Mouse (Mus musculus): ENCODE measurements around the gene Prss57. TPM values are rescaled to one million over a fixed set of nuclear protein-coding genes. Genes with fewer than 3 reads are reported as not detected.
A peak's percentile ranks its signal among the peaks of the same experiment; 100 is the strongest.

Gene Prss57
- polyA plus RNA-seq, 2 experiments = 1.6 to 4.9 TPM

DNA sequence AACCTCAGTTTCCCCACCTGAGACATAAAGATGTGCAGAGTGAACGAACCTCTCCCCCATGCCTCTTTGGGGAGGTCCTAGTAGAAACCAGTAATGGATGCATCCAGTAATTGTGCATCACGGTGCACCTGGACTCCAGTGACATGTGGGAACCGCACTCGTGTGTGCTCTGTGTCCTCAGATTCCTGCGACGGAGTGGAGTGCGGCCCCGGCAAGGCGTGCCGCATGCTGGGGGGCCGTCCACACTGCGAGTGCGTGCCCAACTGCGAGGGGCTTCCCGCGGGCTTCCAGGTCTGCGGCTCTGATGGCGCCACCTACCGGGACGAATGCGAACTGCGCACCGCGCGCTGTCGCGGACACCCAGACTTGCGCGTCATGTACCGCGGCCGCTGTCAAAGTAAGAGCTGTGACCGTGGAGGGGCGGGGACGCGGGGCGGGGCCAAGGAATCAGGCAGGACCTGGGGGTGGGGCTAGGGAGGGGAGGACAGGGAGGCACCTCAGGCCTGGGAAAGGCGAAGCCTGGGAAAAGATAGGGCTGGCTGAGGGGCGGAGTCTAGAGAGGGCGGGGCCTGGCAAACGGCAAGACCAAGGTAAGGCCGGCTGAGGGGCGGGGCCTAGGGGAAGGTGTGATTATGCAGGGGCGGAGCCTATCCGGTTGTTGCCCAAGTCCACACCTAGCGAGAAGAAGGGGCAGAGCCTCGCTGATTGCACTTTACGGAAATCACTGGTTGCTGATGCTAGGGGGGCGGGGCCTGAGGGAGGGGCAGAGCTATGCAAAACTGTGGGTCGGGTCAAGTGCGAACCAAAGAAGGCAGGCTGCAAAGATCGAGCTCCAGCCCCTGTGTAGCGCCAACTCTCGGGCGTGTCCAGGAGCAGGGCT, 10.7 kb downstream of the Prss57 start:
- Histone ChIP-seq H3K9ac (replicated peaks) (no peak overlapping the region), H3K9me3 (ENCODE audit: control insufficient read depth, low read length) (peaks cover 2% of the 10 kb centered on the region), H3K36me3 (replicated peaks; ENCODE audit: control insufficient read depth, insufficient read depth, low read depth) (no peaks in the 10 kb centered on the region), H3K27me3 (ENCODE audit: control insufficient read depth, insufficient read depth, low read length) (peaks cover 38% of the 10 kb centered on the region), H3K4me2 (ENCODE audit: low read depth) (peak overlapping the region; percentile 71), H3K27ac (no peak overlapping the region), H3K4me1 (replicated peaks; ENCODE audit: control insufficient read depth in 2 of 2, insufficient read depth in 2 of 2, low read length in 1 of 2) (peaks cover 7 to 11% of the 10 kb centered on the region in 2 experiments), H3K4me3 (ENCODE audit: insufficient read depth in 1 of 2, low read depth in 2 of 2, low read length in 2 of 2) (peak overlapping the region; percentile 39 to 42)
- TF ChIP-seq EP300 (IDR thresholded peaks at IDR 0.05; ENCODE audit: low read depth) (no peak), CTCF (IDR thresholded peaks at IDR 0.05; ENCODE audit: low read depth) (peak; percentile 88)
- ATAC-seq (ENCODE audit: insufficient read depth) (peak; percentile 84), DNase-seq (ENCODE audit: low read depth in 3 of 3, low spot score in 3 of 3) (peak; percentile 86 to 92 (median 87))
- 1% methylated on average over 55 of the region's 55 CpGs for WGBS (ENCODE audit: insufficient replicate concordance)

DNA sequence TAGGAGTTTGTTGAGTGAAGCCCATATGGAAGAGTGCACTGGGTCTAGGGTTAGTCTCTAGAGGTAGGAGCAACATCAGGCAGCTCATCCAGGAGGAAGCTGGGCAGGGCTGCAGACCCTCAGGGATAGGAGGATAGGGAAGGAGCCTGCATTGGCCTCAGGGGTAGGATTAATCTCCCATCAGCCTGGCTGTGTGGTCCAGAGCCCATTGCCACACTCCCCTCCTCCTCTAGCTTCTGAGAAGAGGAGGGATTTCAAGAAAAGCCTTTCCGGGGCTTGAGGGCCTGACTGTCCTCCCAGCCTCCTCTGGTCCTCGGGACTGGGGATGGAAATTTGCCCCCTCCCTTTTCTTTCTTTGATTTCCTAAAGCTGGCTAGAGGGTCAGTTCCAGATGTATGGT, 11.6 kb downstream of the Prss57 start:
- Histone ChIP-seq H3K4me1 (replicated peaks; ENCODE audit: control insufficient read depth in 2 of 2, insufficient read depth in 2 of 2, low read length in 1 of 2) (peaks cover 7 to 11% of the 10 kb centered on the region in 2 experiments), H3K4me2 (ENCODE audit: low read depth) (no peak overlapping the region; the same call in 1 of the 2 replicates), H3K36me3 (replicated peaks; ENCODE audit: control insufficient read depth, insufficient read depth, low read depth) (no peaks in the 10 kb centered on the region), H3K9ac (replicated peaks) (no peak overlapping the region), H3K4me3 (ENCODE audit: insufficient read depth in 1 of 2, low read depth in 2 of 2, low read length in 2 of 2) (no peak overlapping the region), H3K27me3 (ENCODE audit: control insufficient read depth, insufficient read depth, low read length) (peaks cover 38% of the 10 kb centered on the region), H3K9me3 (ENCODE audit: control insufficient read depth, low read length) (peaks cover 3% of the 10 kb centered on the region), H3K27ac (no peak overlapping the region)
- no peak for DNase-seq (ENCODE audit: low read depth in 3 of 3, low spot score in 3 of 3)
- no peak for ATAC-seq (ENCODE audit: insufficient read depth)
- WGBS (ENCODE audit: insufficient replicate concordance) = 30% methylated on average over 2 of the region's 2 CpGs
- TF ChIP-seq CTCF (IDR thresholded peaks at IDR 0.05; ENCODE audit: low read depth) (no peak), EP300 (IDR thresholded peaks at IDR 0.05; ENCODE audit: low read depth) (no peak)

DNA sequence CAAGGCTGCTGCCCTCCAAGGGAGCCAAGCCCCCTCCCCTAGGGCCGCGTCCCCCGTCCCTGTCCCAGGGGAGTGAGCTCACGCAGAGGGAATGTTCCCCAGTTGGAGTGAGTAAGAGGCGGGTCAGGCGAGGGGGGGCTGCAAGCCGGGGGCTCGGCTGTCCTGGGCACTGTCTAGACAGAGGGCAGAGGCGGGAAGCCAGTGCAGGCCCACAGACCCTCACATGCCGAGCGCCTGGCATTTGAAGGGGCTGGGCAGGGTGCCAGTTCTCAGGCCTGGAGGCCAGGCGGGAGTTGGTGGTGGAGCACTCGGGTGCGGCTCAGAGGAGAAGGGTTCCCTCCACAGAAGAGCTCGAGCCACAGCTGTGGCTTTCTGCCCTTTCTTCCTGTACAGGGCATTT, 12.8 kb downstream of the Prss57 start:
- peaks cover 38% of the 10 kb centered on the region for H3K27me3 ChIP-seq (ENCODE audit: control insufficient read depth, insufficient read depth, low read length)
- peaks cover 3% of the 10 kb centered on the region for H3K9me3 ChIP-seq (ENCODE audit: control insufficient read depth, low read length)
- no peak overlapping the region for H3K27ac ChIP-seq
- peaks cover 7 to 11% of the 10 kb centered on the region in 2 experiments for H3K4me1 ChIP-seq (replicated peaks; ENCODE audit: control insufficient read depth in 2 of 2, insufficient read depth in 2 of 2, low read length in 1 of 2)
- 25% methylated on average over 15 of the region's 15 CpGs for WGBS (ENCODE audit: insufficient replicate concordance)
- DNase-seq (ENCODE audit: low read depth in 3 of 3, low spot score in 3 of 3) = no peak
- TF ChIP-seq CTCF (IDR thresholded peaks at IDR 0.05; ENCODE audit: low read depth) (no peak), EP300 (IDR thresholded peaks at IDR 0.05; ENCODE audit: low read depth) (no peak)
- H3K36me3 ChIP-seq (replicated peaks; ENCODE audit: control insufficient read depth, insufficient read depth, low read depth) = no peaks in the 10 kb centered on the region
- no peak overlapping the region for H3K4me2 ChIP-seq (ENCODE audit: low read depth)
- no peak for ATAC-seq (ENCODE audit: insufficient read depth)
- H3K4me3 ChIP-seq (ENCODE audit: insufficient read depth in 1 of 2, low read depth in 2 of 2, low read length in 2 of 2) = no peak overlapping the region
- H3K9ac ChIP-seq (replicated peaks) = no peak overlapping the region

DNA sequence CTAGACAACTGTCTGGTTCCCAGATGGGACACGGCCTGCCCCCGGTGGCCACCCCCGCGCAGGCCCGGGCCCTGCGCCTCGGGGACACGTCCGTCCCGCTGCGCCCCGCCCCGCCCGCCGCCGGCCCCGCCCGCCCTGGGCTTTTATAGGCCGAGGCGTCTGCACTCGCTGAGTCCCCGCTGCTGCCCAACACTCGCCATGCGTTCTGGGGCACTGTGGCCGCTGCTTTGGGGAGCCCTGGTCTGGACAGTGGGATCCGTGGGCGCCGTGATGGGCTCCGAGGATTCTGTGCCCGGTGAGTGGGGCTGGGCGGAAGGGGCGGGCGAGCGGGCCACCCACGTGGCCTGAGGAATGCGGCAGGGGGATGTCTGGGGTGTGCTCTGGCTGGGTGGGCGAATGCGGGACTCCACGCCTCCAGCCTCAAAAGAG, 13.6 kb downstream of the Prss57 start, which contains the start of gene Fstl3:
Gene Fstl3, plus strand, starts transcription at position 170 of the 429 bp plus-strand sequence.
- WGBS (ENCODE audit: insufficient replicate concordance) = 4% methylated on average over 37 of the region's 39 CpGs
- H3K36me3 ChIP-seq (replicated peaks; ENCODE audit: control insufficient read depth, insufficient read depth, low read depth) = no peaks in the 10 kb centered on the region
- peak within 1 kb of the TSS; percentile 58 for H3K4me2 ChIP-seq (ENCODE audit: low read depth)
- peak within 1 kb of the TSS in 1 of 2 experiments; percentile 34; a peak in 2 of 4 replicates for H3K4me3 ChIP-seq (ENCODE audit: insufficient read depth in 1 of 2, low read depth in 2 of 2, low read length in 2 of 2)
- peaks cover 7 to 11% of the 10 kb centered on the region in 2 experiments for H3K4me1 ChIP-seq (replicated peaks; ENCODE audit: control insufficient read depth in 2 of 2, insufficient read depth in 2 of 2, low read length in 1 of 2)
- H3K27me3 ChIP-seq (ENCODE audit: control insufficient read depth, insufficient read depth, low read length) = peaks cover 38% of the 10 kb centered on the region
- TF ChIP-seq EP300 (IDR thresholded peaks at IDR 0.05; ENCODE audit: low read depth) = no peak
- TF ChIP-seq CTCF (IDR thresholded peaks at IDR 0.05; ENCODE audit: low read depth) = no peak
- no peak within 1 kb of the TSS for H3K27ac ChIP-seq
- ATAC-seq (ENCODE audit: insufficient read depth) (no peak), DNase-seq (ENCODE audit: low read depth in 3 of 3, low spot score in 3 of 3) (no peak)
- no peak within 1 kb of the TSS for H3K9ac ChIP-seq (replicated peaks)
- H3K9me3 ChIP-seq (ENCODE audit: control insufficient read depth, low read length) = peaks cover 3% of the 10 kb centered on the region
